Mouse (Mus musculus): ENCODE data around the gene Rnase2b.

DNA sequence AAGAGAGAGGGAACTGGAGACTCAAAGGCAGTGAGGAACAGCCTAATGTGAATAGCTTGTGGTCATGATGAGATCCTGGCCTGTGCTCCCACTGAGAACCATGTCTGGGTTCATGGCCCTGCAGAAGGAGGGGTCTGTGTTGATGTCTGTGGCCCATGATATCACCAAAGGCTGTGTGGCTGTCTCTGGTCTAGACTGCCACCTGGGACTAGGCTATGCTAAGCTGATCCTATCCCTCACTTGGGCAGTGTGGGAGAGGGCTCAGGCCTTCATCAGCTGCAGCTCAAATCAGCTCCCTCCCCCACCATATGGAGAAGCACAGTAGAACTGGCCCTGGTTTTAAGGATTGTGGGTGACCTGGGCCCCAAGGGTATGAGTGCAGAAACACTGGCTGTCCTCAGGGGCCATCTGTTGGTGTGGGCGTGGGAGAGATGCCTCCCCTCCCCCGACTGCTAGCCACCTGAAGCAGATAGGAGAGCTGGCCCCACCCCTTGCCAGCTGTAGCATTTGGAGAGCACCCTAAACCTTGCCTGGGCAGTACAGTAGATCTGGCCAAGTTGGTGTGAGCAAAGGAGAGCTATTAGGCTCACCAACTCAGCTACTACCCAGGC, 34.3 kb upstream of the Rnase2b start:
- TF ChIP-seq CTCF (IDR thresholded peaks at IDR 0.05), result no peak
- TF ChIP-seq EP300 (IDR thresholded peaks at IDR 0.05), result no peak

Data from lung, postnatal 0 days (tissue).